Mouse (Mus musculus) hindbrain, embryonic 16.5 days (tissue): ENCODE measurements around the gene Grxcr1. TPM values are rescaled to one million over a fixed set of nuclear protein-coding genes. Genes with fewer than 3 reads are reported as not detected.
A peak's percentile ranks its signal among the peaks of the same experiment; 100 is the strongest.

Experiments
- ATAC-seq: fragments of 200-750 bp; cut with Nextera tagmentation; 2 replicates; pipeline ENCODE4 v1.8.0; 2017; ENCODE audit warnings: moderate TSS enrichment, moderate library complexity
- H3K27ac ChIP-seq: fragments of 300-500 bp; sonication (generic); 2 replicates; pipeline ENCODE4 v1.5.1; 2014; ENCODE audit warnings: low read depth, mild to moderate bottlenecking, control low read depth, low read length, moderate library complexity
- H3K27me3 ChIP-seq: fragments of 300-500 bp; sonication (generic); replicated peaks from 2 replicates; pipeline ENCODE4 v1.6.1; 2014; ENCODE audit warnings: low read length; ENCODE audit not compliant: control insufficient read depth, insufficient read depth
- H3K36me3 ChIP-seq: fragments of 300-500 bp; sonication (generic); 2 replicates; pipeline ENCODE4 v1.6.1; 2014; ENCODE audit warnings: mild to moderate bottlenecking, low read length, moderate library complexity, mixed read lengths; ENCODE audit not compliant: control insufficient read depth, insufficient read depth
- H3K4me1 ChIP-seq: fragments of 300-500 bp; sonication (generic); 2 replicates; pipeline ENCODE4 v1.6.1; 2014; ENCODE audit warnings: low read depth, low read length; ENCODE audit not compliant: control insufficient read depth, insufficient read depth
- H3K4me2 ChIP-seq: fragments of 300-500 bp; sonication (generic); 2 replicates; pipeline ENCODE4 v1.6.1; 2014; ENCODE audit warnings: mild to moderate bottlenecking, low read length, control low read depth, moderate library complexity
- H3K4me3 ChIP-seq: fragments of 300-500 bp; sonication (generic); 2 replicates; pipeline ENCODE4 v1.5.1; 2014; ENCODE audit warnings: mild to moderate bottlenecking, low read length, control low read depth, moderate library complexity
- H3K9ac ChIP-seq: fragments of 300-500 bp; sonication (generic); 2 replicates; pipeline ENCODE4 v1.6.1; 2014; ENCODE audit warnings: low read depth, mild to moderate bottlenecking, control low read depth, low read length, moderate library complexity
- H3K9me3 ChIP-seq: fragments of 300-500 bp; sonication (generic); 2 replicates; pipeline ENCODE4 v1.6.1; 2014; ENCODE audit warnings: mild to moderate bottlenecking, low read length, moderate library complexity; ENCODE audit not compliant: control insufficient read depth
- WGBS: fragments of 180-500 bp; shearing (Covaris S2); extraction: QIAGEN DNeasy Blood & Tissue Kit; methylation state at CpG from one replicate; pipeline ENCODE4 v1.1.7; 2014; 5-methylcytosine and 5-hydroxymethylcytosine counted together
- polyA plus RNA-seq: library from polyadenylated mRNA; unstranded; fragments of >200 nt; fragmentation: Nextera tagmentation; extraction: Ambion mirVana; gene quantifications from 2 replicates; pipeline ENCODE4 v1.2.1, GENCODE M21; 2015

Grxcr1 gene
- polyA plus RNA-seq, 1 experiment from 2014 or later = not detected

GRCm38 (mm10) chr5:68068694-68069093, 37.1 kb downstream of the Grxcr1 start:
- H3K9me3 ChIP-seq = no peaks in the 10 kb centered on the region
- H3K4me3 ChIP-seq = no peak overlapping the region
- no peak overlapping the region for H3K27ac ChIP-seq
- no peaks in the 10 kb centered on the region for H3K27me3 ChIP-seq
- 31% methylated on average over 4 of the region's 4 CpGs for WGBS
- ATAC-seq = no peak; the same call in 1 of the 2 replicates
- no peak overlapping the region for H3K4me2 ChIP-seq
- H3K9ac ChIP-seq = no peak overlapping the region
- no peaks in the 10 kb centered on the region for H3K4me1 ChIP-seq
- H3K36me3 ChIP-seq = no peaks in the 10 kb centered on the region

DNA sequence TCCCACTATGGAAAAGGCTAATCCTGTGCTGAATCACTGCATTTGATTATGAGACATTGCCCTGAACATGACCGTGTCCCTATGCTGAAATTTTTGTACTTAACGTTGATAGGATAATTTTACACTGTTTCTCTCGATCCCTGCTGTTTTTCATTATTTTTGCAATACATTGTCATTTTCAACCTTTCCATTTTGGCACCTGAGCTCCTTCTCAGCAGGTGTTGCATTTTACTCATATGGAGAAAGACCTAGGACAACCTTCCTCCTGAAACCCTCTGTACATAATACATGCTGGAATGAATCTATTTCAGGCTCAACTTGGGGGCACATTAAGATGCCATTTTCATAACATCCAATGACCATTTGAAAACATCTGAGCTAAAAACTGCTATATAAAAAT, 38.7 kb downstream of the Grxcr1 start:
- H3K9ac ChIP-seq = no peak overlapping the region
- 72% methylated on average over 3 of the region's 3 CpGs for WGBS
- no peaks in the 10 kb centered on the region for H3K9me3 ChIP-seq
- no peak overlapping the region for H3K27ac ChIP-seq
- H3K36me3 ChIP-seq = no peaks in the 10 kb centered on the region
- no peaks in the 10 kb centered on the region for H3K27me3 ChIP-seq
- H3K4me2 ChIP-seq = no peak overlapping the region
- no peak overlapping the region for H3K4me3 ChIP-seq
- no peaks in the 10 kb centered on the region for H3K4me1 ChIP-seq
- no peak for ATAC-seq

- ATAC-seq = no peak
- Histone ChIP-seq H3K4me3 (no peak overlapping the region), H3K4me1 (no peaks in the 10 kb centered on the region), H3K36me3 (no peaks in the 10 kb centered on the region), H3K9me3 (no peaks in the 10 kb centered on the region), H3K9ac (no peak overlapping the region), H3K4me2 (no peak overlapping the region), H3K27ac (no peak overlapping the region), H3K27me3 (no peaks in the 10 kb centered on the region)
- 85% methylated on average over 4 of the region's 4 CpGs for WGBS
Measured at GRCm38 (mm10) chr5:68071857-68072256, 40.2 kb downstream of the Grxcr1 start.

DNA sequence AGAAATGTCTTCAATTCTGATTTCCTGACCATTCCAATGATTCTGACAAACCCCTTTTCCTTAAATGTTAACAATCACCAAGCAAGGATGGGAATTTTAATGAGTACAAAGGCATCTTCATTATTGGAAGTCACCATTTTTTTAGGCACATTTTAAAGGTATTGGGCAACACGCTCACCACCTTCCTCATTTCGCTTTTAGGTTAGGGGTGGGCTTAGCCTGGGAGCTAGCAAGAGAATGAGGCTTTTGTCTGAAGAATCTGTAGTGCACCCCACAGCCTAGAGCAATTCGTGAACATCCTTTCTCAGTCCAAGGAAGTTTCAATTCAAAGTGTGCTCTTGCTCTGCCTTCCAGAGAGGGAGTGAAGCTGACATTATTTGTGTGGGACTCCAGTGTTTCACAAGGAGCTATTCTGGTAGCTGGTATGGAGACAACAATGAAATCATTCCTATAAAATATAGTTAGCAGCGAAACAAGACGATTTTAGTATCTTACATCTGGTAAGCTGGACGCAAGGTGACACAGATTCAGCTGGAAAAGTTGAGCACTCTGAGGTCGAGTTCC, 55.0 kb downstream of the Grxcr1 start:
- no peak overlapping the region for H3K4me2 ChIP-seq
- no peak overlapping the region for H3K27ac ChIP-seq
- 81% methylated on average over 7 of the region's 7 CpGs for WGBS
- H3K9ac ChIP-seq = no peak overlapping the region
- H3K36me3 ChIP-seq = no peaks in the 10 kb centered on the region
- H3K4me3 ChIP-seq = no peak overlapping the region
- H3K27me3 ChIP-seq = no peaks in the 10 kb centered on the region
- no peak for ATAC-seq
- H3K4me1 ChIP-seq = no peaks in the 10 kb centered on the region
- H3K9me3 ChIP-seq = peaks cover 2% of the 10 kb centered on the region

DNA sequence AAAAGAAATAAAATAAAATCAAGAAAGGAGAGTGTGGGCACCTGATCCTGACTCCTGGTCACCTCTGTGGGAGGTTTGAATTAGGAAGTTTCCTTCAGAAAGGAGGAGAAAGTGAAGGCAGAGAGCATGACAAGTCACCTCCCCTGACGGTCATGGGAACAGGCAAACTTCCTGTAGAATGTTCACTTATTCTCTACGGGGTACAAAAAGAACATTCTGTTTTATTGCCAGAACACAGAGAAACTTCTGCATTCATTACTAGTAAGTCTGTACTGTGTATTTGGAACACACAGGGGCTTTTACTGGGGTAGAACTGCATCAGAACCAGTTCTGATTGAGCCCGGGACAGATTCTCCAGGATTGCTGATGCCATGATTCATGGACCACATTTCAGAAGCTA, 55.5 kb downstream of the Grxcr1 start:
- H3K9me3 ChIP-seq = peaks cover 2% of the 10 kb centered on the region
- H3K27me3 ChIP-seq = no peaks in the 10 kb centered on the region
- no peak overlapping the region for H3K4me2 ChIP-seq
- no peak overlapping the region for H3K27ac ChIP-seq
- H3K4me3 ChIP-seq = no peak overlapping the region
- H3K4me1 ChIP-seq = no peaks in the 10 kb centered on the region
- no peak for ATAC-seq
- H3K9ac ChIP-seq = no peak overlapping the region
- 69% methylated on average over 3 of the region's 3 CpGs for WGBS
- H3K36me3 ChIP-seq = no peaks in the 10 kb centered on the region

- Histone ChIP-seq H3K27me3 (no peaks in the 10 kb centered on the region), H3K4me2 (no peak overlapping the region), H3K4me3 (no peak overlapping the region), H3K4me1 (no peaks in the 10 kb centered on the region), H3K27ac (no peak overlapping the region), H3K9me3 (no peaks in the 10 kb centered on the region), H3K36me3 (no peaks in the 10 kb centered on the region), H3K9ac (no peak overlapping the region)
- 65% methylated on average over 2 of the region's 2 CpGs for WGBS
- ATAC-seq = no peak
Measured at GRCm38 (mm10) chr5:68093085-68093484, 61.5 kb downstream of the Grxcr1 start.

DNA sequence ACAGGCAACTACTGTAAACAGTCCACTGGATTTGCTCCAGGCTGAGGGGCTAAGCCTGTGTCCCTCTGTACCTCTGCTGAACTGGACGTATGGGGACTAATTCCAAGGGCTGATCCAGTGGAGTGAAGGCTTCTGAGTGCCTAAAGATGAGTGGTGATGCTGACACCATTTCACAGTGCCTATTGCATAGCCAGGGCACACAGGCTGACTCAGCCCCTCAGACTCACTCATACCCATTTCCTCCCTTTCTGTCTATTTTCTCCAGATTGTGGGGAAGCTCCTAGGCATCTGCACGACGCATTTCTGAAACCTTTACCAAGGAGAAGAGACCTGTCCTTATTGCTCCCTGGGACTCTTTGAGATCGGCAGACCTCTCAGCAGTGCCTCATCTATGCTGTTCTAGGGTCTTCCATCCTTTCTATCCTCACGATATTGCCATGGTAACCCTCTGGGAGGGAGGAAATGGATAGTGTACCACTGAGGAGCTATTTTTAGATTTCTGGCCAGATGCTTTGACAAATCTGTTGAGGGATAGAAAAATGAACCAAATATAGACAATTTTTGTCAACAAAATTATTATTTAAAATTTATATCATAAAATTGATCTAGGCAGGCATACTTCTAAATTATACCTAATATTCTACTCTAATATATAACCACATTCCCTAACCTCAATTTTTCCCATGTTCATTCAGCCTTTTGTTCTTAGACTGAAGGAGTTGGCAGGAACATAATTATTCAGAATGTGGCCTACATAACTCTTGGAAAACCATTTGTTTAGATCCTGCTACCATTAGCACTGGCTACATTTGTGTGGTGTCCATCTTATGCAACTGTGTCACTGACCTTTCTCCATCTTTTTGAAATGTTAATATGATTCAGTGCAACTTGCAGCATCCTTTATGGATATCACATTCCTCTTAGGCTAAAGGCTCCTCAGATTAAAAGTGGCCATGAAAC, 66.3 kb downstream of the Grxcr1 start:
- Histone ChIP-seq H3K4me2 (no peak overlapping the region), H3K4me3 (no peak overlapping the region), H3K27me3 (no peaks in the 10 kb centered on the region), H3K36me3 (no peaks in the 10 kb centered on the region), H3K4me1 (no peaks in the 10 kb centered on the region), H3K9me3 (no peaks in the 10 kb centered on the region), H3K27ac (no peak overlapping the region), H3K9ac (no peak overlapping the region)
- 66% methylated on average over 5 of the region's 5 CpGs for WGBS
- ATAC-seq = peak; percentile 81

- no peaks in the 10 kb centered on the region for H3K27me3 ChIP-seq
- H3K9me3 ChIP-seq = no peaks in the 10 kb centered on the region
- H3K4me2 ChIP-seq = no peak overlapping the region
- 59% methylated on average over 6 of the region's 6 CpGs for WGBS
- no peaks in the 10 kb centered on the region for H3K36me3 ChIP-seq
- H3K4me1 ChIP-seq = no peaks in the 10 kb centered on the region
- ATAC-seq = peak; percentile 81; the same call in 1 of the 2 replicates
- H3K9ac ChIP-seq = no peak overlapping the region
- no peak overlapping the region for H3K4me3 ChIP-seq
- no peak overlapping the region for H3K27ac ChIP-seq
Measured at GRCm38 (mm10) chr5:68112430-68113036, 80.9 kb downstream of the Grxcr1 start.

DNA sequence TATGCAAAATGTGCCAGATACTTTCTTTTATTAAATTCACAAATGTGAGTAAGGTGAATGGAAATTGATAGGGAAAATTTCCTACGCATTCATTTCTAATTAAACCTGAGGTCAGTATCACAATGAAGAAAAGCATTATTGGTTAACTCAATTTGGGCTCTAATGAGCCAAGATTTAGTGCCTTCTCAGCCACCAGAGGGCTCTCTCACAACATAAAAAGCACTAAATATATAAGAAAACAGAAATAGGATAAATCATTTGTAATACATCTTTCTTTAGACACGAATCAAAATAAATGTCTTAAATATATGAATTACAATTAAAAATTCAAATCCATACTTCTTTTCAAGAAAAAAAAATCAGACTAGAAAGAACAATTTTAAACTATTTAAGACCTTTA, 89.2 kb downstream of the Grxcr1 start:
- no peaks in the 10 kb centered on the region for H3K4me1 ChIP-seq
- no peaks in the 10 kb centered on the region for H3K9me3 ChIP-seq
- no peaks in the 10 kb centered on the region for H3K27me3 ChIP-seq
- no peak overlapping the region for H3K4me3 ChIP-seq
- 49% methylated on average over 2 of the region's 2 CpGs for whole genome bisulfite sequencing
- no peak overlapping the region for H3K4me2 ChIP-seq
- no peak overlapping the region for H3K9ac ChIP-seq
- ATAC-seq = no peak
- no peaks in the 10 kb centered on the region for H3K36me3 ChIP-seq
- H3K27ac ChIP-seq = no peak overlapping the region
